Mouse (Mus musculus) kidney, embryonic 14.5 days (tissue): ENCODE measurements around the gene Yaf2. TPM values are rescaled to one million over a fixed set of nuclear protein-coding genes. Genes with fewer than 3 reads are reported as not detected.
"Not testable (repeated sequence)": the region's sequence is repeated elsewhere in the genome, so short reads cannot be mapped to it uniquely, and the experiment has no call there.

Experiments used
- ATAC-seq: fragments of 200-750 bp; cut with Nextera tagmentation; 2 replicates; pipeline ENCODE4 v1.8.0; 2017; ENCODE audit warnings: moderate number of reproducible peaks, mild to moderate bottlenecking, moderate TSS enrichment, moderate library complexity; ENCODE audit not compliant: low FRiP score, low TSS enrichment
- H3K27ac ChIP-seq: fragments of 300-500 bp; sonication (generic); 2 replicates; pipeline ENCODE4 v1.5.1; 2014; ENCODE audit warnings: low read depth, mild to moderate bottlenecking, low read length, moderate library complexity, mixed read lengths
- H3K27me3 ChIP-seq: fragments of 300-500 bp; sonication (generic); 2 replicates; pipeline ENCODE4 v1.6.1; 2014; ENCODE audit warnings: mild to moderate bottlenecking, low read length; ENCODE audit not compliant: control insufficient read depth, insufficient read depth
- H3K36me3 ChIP-seq: fragments of 300-500 bp; sonication (generic); 2 replicates; pipeline ENCODE4 v1.6.1; 2014; ENCODE audit warnings: low read length, mixed read lengths; ENCODE audit not compliant: control insufficient read depth, insufficient read depth
- H3K4me1 ChIP-seq: fragments of 300-500 bp; sonication (generic); 2 replicates; pipeline ENCODE4 v1.6.1; 2014; ENCODE audit warnings: low read length, mixed read lengths; ENCODE audit not compliant: control insufficient read depth, insufficient read depth
- H3K4me2 ChIP-seq: fragments of 300-500 bp; sonication (generic); replicated peaks from 2 replicates; pipeline ENCODE4 v1.6.1; 2014; ENCODE audit warnings: low read depth, mild to moderate bottlenecking, low read length
- H3K4me3 ChIP-seq: fragments of 300-500 bp; sonication (generic); 2 replicates; pipeline ENCODE4 v1.5.1; 2014; ENCODE audit warnings: mild to moderate bottlenecking, low read length
- H3K9ac ChIP-seq: fragments of 300-500 bp; sonication (generic); 2 replicates; pipeline ENCODE4 v1.6.1; 2014; ENCODE audit warnings: low read depth, mild to moderate bottlenecking, low read length, moderate library complexity
- H3K9me3 ChIP-seq: fragments of 300-500 bp; sonication (generic); 2 replicates; pipeline ENCODE4 v1.6.1; 2016; ENCODE audit warnings: low read length; ENCODE audit not compliant: control insufficient read depth
- WGBS: fragments of 180-500 bp; shearing (Covaris S2); extraction: QIAGEN DNeasy Blood & Tissue Kit; methylation state at CpG from one replicate; pipeline ENCODE4 v1.1.7; 2014; 5-methylcytosine and 5-hydroxymethylcytosine counted together
- polyA plus RNA-seq: library from polyadenylated mRNA; unstranded; fragments of >200 nt; fragmentation: Nextera tagmentation; extraction: Ambion mirVana; gene quantifications from 2 replicates; pipeline ENCODE4 v1.2.1, GENCODE M21; 2014

The Yaf2 gene
- polyA plus RNA-seq, 1 experiment from 2014 or later = 114 TPM

DNA sequence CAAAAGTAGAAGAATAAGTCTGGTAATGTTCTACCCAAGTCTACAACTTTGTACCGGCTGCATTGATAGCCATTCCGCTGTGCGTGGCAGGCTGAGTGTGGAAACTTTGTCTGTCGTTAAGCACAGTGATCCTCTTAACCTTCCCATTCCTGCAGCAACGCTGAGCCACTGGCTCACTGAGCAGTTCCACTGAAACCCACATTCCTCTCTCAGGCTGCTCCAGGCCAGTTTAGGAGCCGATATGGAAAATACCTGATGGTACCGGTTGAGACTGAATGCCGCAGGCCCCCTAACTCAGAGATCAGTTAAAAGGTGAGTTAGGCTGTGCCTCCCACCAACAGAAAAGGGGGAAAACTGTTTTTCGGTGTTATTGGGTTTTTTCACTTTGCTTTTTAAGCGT lies 81.4 kb downstream of the Yaf2 start:
- no peak overlapping the region for H3K9ac ChIP-seq
- no peak overlapping the region for H3K4me3 ChIP-seq
- no peaks in the 10 kb centered on the region for H3K27me3 ChIP-seq
- peaks cover 38% of the 10 kb centered on the region; the same call in 1 of the 2 replicates for H3K36me3 ChIP-seq
- no peaks in the 10 kb centered on the region for H3K9me3 ChIP-seq
- 0 out of 2 replicates have a peak, but pooled peaks cover 5% of the 10 kb centered on the region for H3K4me1 ChIP-seq
- WGBS = 76% methylated on average over 10 of the region's 10 CpGs
- no peak overlapping the region for H3K4me2 ChIP-seq
- no peak overlapping the region for H3K27ac ChIP-seq
- no peak for ATAC-seq

DNA sequence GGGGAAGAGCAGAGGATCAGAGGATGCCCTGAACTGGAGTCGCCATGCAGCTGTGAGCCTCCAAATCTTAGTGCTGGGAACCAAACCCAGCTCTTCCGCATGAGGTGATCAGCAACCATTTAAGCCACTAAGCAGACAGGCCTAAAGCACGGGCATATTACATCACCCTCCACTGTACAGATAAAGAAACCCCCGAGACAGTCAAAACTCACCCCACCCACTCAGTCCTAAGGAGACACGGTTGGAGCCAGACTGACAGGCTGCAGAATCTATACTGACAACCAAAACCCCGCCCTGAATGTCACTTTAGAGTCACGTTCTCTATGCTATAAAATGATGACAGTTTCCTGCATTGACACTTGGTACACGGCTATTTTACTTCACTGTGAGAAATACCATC lies 83.6 kb downstream of the Yaf2 start:
- H3K4me1 ChIP-seq = 0 out of 2 replicates have a peak, but pooled peaks cover 5% of the 10 kb centered on the region
- no peak overlapping the region for H3K4me2 ChIP-seq
- ATAC-seq = no peak
- H3K9ac ChIP-seq = no peak overlapping the region
- H3K9me3 ChIP-seq = no peaks in the 10 kb centered on the region
- H3K27ac ChIP-seq = no peak overlapping the region
- H3K36me3 ChIP-seq = peaks cover 30% of the 10 kb centered on the region; the same call in 1 of the 2 replicates
- H3K4me3 ChIP-seq = no peak overlapping the region
- H3K27me3 ChIP-seq = no peaks in the 10 kb centered on the region
- WGBS = 78% methylated on average over 8 of the region's 8 CpGs

DNA sequence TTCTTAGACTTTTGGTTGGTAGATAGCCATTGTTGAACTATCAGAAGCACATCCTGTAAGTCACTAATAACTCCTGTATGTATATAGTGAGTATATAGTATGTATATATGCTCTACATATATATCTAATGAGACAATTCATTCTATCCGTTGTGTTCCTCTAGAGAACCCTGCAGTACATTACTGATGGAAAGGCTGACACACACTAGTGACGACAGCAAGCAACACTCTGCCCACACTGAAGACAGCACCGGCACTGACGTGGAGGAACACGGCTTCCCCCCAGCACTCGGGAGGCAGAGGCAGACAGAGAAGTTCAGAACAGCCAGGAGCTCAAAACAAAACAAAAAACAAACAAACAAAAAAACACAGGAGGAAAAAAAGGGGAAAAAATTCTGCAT lies 84.3 kb downstream of the Yaf2 start:
- 90% methylated on average over 6 of the region's 6 CpGs for WGBS
- Histone ChIP-seq H3K4me3 (no peak overlapping the region), H3K4me2 (no peak overlapping the region), H3K36me3 (peaks cover 25% of the 10 kb centered on the region; the same call in 1 of the 2 replicates), H3K4me1 (0 out of 2 replicates have a peak, but pooled peaks cover 5% of the 10 kb centered on the region), H3K27ac (no peak overlapping the region), H3K27me3 (no peaks in the 10 kb centered on the region), H3K9ac (no peak overlapping the region), H3K9me3 (no peaks in the 10 kb centered on the region)
- no peak for ATAC-seq

DNA sequence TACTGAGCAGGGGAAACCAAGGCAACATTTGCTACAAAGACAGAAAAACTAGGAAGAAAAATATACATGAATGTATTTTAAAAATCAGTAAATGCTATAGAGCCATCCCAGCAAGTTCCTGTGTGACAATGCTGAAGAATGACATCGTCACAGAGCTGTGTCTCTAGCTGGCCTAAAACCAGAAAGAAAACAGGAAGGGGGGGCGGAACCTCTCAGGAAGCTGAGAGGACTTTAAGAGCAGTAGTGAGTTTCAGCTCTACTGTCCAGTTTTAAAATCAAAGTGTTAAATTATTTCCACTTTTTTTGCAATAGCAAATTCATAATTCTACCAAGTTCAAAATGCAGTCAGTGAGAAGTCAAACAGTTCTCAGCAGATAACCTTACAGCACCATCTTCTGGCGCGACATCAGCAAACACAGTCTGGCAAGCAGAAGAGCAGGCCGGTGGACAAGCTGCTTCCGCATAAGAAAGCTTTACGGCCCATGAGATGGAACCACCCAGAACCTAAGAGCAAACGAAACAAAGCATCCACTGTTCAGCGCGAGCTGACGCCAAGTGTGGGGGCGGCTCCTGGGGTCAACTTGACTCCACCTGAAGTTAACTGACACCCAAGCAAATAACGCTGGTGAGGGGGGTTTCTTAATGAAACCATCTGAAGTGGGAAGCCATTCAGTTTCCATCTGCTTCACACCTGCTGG lies 85.0 kb downstream of the Yaf2 start:
- Histone ChIP-seq H3K36me3 (peaks cover 23% of the 10 kb centered on the region; the same call in 1 of the 2 replicates), H3K27ac (no peak overlapping the region)

DNA sequence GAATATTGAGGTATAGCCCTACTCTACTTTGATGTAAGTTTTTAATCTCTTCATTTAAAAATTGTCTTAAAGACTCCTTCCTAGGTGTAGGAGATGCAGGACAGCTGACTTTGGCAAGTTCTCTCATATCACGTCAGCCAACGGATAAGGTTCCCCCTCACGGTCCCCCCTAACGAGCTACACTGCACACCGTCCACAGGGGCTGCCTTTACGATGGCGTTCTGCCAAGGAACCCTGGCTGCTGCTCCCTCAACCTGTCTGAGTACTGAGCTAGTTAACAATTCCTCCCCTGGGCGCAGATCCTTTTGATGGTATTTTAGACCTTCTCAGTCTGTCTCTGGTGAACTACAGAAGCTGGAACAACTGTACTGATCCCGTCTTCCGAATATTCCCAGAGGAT lies 93.5 kb downstream of the Yaf2 start:
- no peak overlapping the region for H3K4me2 ChIP-seq
- H3K36me3 ChIP-seq = peaks cover 40% of the 10 kb centered on the region; the same call in 1 of the 2 replicates
- H3K4me1 ChIP-seq = no peaks in the 10 kb centered on the region
- no peaks in the 10 kb centered on the region; the same call in 1 of the 2 replicates for H3K9me3 ChIP-seq
- H3K27ac ChIP-seq = no peak overlapping the region
- no peak overlapping the region for H3K9ac ChIP-seq
- ATAC-seq = no peak
- WGBS = 71% methylated on average over 10 of the region's 10 CpGs
- H3K4me3 ChIP-seq = no peak overlapping the region
- H3K27me3 ChIP-seq = no peaks in the 10 kb centered on the region

More for the DNA sequence above, 85.0 kb downstream of the Yaf2 start:
- Histone ChIP-seq H3K4me2 (no peak overlapping the region), H3K9ac (no peak overlapping the region), H3K27me3 (no peaks in the 10 kb centered on the region), H3K4me1 (0 out of 2 replicates have a peak, but pooled peaks cover 5% of the 10 kb centered on the region), H3K4me3 (no peak overlapping the region), H3K9me3 (no peaks in the 10 kb centered on the region)
- WGBS = 27% methylated on average over 13 of the region's 13 CpGs
- ATAC-seq = peak; percentile 61; the same call in 1 of the 2 replicates

DNA sequence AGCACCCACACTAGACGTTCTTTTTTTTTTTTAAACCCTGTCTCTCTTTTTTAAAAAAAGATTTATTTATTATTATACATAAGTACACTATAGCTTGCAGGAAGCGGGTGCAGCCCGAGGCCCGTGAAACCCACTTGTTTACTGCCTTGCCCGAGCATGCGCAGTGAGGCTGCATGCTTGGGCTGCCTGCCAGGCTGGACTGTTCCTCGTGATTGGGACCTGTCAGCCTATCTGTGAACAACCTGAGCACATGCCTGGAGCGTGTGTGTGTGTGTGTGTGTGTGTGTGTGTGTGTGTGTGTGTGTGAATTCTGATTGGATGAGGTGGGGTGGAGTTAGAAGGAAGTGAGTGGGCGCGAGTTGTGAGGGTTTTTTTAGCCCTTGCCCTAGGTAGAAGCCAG lies 100.3 kb downstream of the Yaf2 start:
- ATAC-seq, H3K4me1 ChIP-seq, H3K27me3 ChIP-seq, H3K27ac ChIP-seq, H3K4me3 ChIP-seq, H3K9ac ChIP-seq, H3K4me2 ChIP-seq, H3K9me3 ChIP-seq: not testable (repeated sequence)
- peaks cover 14% of the 10 kb centered on the region; the same call in 1 of the 2 replicates for H3K36me3 ChIP-seq
- WGBS = 96% methylated on average over 10 of the region's 10 CpGs

Other genes with a start within 250 kb of the Yaf2 start
- gene Gxylt1, start 61.8 kb downstream of the Yaf2 start, polyA plus RNA-seq = 12.7 and 21.6 TPM in 2 replicates
- 134 and 165 TPM in 2 replicates for gene Zcrb1, start 61.4 kb upstream of the Yaf2 start, polyA plus RNA-seq
- gene Pphln1, start 61.4 kb upstream of the Yaf2 start, polyA plus RNA-seq = 30.1 and 43.4 TPM in 2 replicates